In genomic region chr14:56468145-56468544, GRCm38 (mm10) we compare ENCODE assay signal across 10 mouse cellular contexts.
DNase-seq lines count a peak whose midpoint lies in the region; ATAC-seq and TF ChIP-seq lines count a peak whose summit lies in the region.
"Had no signal": no experiment of that assay in that cellular context is flagged by ENCODE, and none has a peak within 500 bp of the region (broad histone marks: within the 10 kb centered on the region; RNA-seq: fewer than 3 reads in every experiment).

No protein-coding gene starts in this region.

- no peak for ATAC-seq in forebrain, embryonic 14.5 days
- ATAC-seq in forebrain, embryonic 11.5 days (replicated peaks; ENCODE audit: low FRiP score): no peak
- ATAC-seq in lung, embryonic 14.5 days (ENCODE audit: insufficient read depth): 0 out of 2 replicates have a peak, but pooled peaks have one; percentile 24

- TF ChIP-seq POLR2A in lung, adult 2 months (IDR thresholded peaks at IDR 0.05; ENCODE audit: borderline replicate concordance, extremely low read depth, low read depth, low read length): no peak

- no peaks in the 10 kb centered on the region for H3K9me3 ChIP-seq in forebrain, embryonic 14.5 days (replicated peaks; ENCODE audit: control insufficient read depth, low read length)
- H3K9me3 ChIP-seq in forebrain, embryonic 11.5 days (ENCODE audit: control insufficient read depth, low read length): no peaks in the 10 kb centered on the region
- no peaks in the 10 kb centered on the region for H3K9me3 ChIP-seq in lung, embryonic 14.5 days (ENCODE audit: low read depth, low read length)
- H3K9me3 ChIP-seq: stomach, embryonic 15.5 days had no signal

- DNase-seq in forebrain, embryonic 14.5 days (ENCODE audit: low spot score): peak; percentile 14
- DNase-seq in forebrain, embryonic 11.5 days (ENCODE audit: low spot score): no peak
- peak; percentile 73 for DNase-seq in lung, embryonic 14.5 days
- DNase-seq in lung, adult 2 months: no peak
- peak; percentile 50 for DNase-seq in embryo, embryonic 11 days
- peak; percentile 48 for DNase-seq in mesoderm, embryonic 11.5 days (ENCODE audit: low read depth, low spot score)
- DNase-seq in gastrocnemius, adult 8-10 months (ENCODE audit: low spot score in 2 of 2): no peak
- DNase-seq in yolk sac, embryonic 10.5 days (ENCODE audit: low spot score): no peak

- no peaks in the 10 kb centered on the region for H3K4me1 ChIP-seq in forebrain, embryonic 14.5 days (ENCODE audit: control insufficient read depth, insufficient read depth, low read length)
- no peaks in the 10 kb centered on the region for H3K4me1 ChIP-seq in forebrain, embryonic 11.5 days (replicated peaks; ENCODE audit: control insufficient read depth, insufficient read depth, low read length)
- H3K4me1 ChIP-seq in lung, embryonic 14.5 days (ENCODE audit: insufficient read depth): no peaks in the 10 kb centered on the region
- H3K4me1 ChIP-seq in lung, adult 2 months (ENCODE audit: control insufficient read depth, insufficient read depth, low read length): no peaks in the 10 kb centered on the region
- H3K4me1 ChIP-seq: stomach, embryonic 15.5 days had no signal

- no peak overlapping the region for H3K4me2 ChIP-seq in forebrain, embryonic 14.5 days (ENCODE audit: low read length)
- H3K4me2 ChIP-seq in forebrain, embryonic 11.5 days (ENCODE audit: low read depth, low read length, severe bottlenecking): no peak overlapping the region
- no peak overlapping the region for H3K4me2 ChIP-seq in lung, embryonic 14.5 days
- H3K4me2 ChIP-seq: stomach, embryonic 15.5 days had no signal

- H3K27me3 ChIP-seq in forebrain, embryonic 14.5 days (replicated peaks; ENCODE audit: control insufficient read depth, insufficient read depth, low read length): no peaks in the 10 kb centered on the region
- H3K27me3 ChIP-seq in forebrain, embryonic 11.5 days (ENCODE audit: control insufficient read depth, insufficient read depth, low read length): no peaks in the 10 kb centered on the region
- no peaks in the 10 kb centered on the region for H3K27me3 ChIP-seq in lung, embryonic 14.5 days (ENCODE audit: insufficient read depth, low read length)
- H3K27me3 ChIP-seq: stomach, embryonic 15.5 days had no signal

- WGBS in forebrain, embryonic 14.5 days: 53% methylated on average over 1 of the region's 1 CpGs
- 73% methylated on average over 1 of the region's 1 CpGs for WGBS in forebrain, embryonic 11.5 days
- 43% methylated on average over 1 of the region's 1 CpGs for WGBS in lung, embryonic 14.5 days
- WGBS in lung, adult 2 months: 35% methylated on average over 1 of the region's 1 CpGs

- H3K9ac ChIP-seq in forebrain, embryonic 14.5 days (ENCODE audit: low read length): no peak overlapping the region
- H3K9ac ChIP-seq in forebrain, embryonic 11.5 days (ENCODE audit: low read length): no peak overlapping the region
- no peak overlapping the region for H3K9ac ChIP-seq in lung, embryonic 14.5 days
- H3K9ac ChIP-seq: stomach, embryonic 15.5 days had no signal

- no peaks in the 10 kb centered on the region for H3K36me3 ChIP-seq in forebrain, embryonic 14.5 days (ENCODE audit: control insufficient read depth, insufficient read depth, low read length)
- H3K36me3 ChIP-seq in forebrain, embryonic 11.5 days (ENCODE audit: control insufficient read depth, insufficient read depth, low read length): no peaks in the 10 kb centered on the region
- H3K36me3 ChIP-seq in lung, embryonic 14.5 days (ENCODE audit: insufficient read depth): no peaks in the 10 kb centered on the region
- H3K36me3 ChIP-seq: stomach, embryonic 15.5 days had no signal

- no peak overlapping the region for H3K4me3 ChIP-seq in forebrain, embryonic 14.5 days (ENCODE audit: low read depth, low read length)
- H3K4me3 ChIP-seq in forebrain, embryonic 11.5 days (ENCODE audit: low read depth, low read length): no peak overlapping the region
- no peak overlapping the region for H3K4me3 ChIP-seq in lung, embryonic 14.5 days (ENCODE audit: low read depth, low read length)
- no peak overlapping the region for H3K4me3 ChIP-seq in lung, adult 2 months (replicated peaks; ENCODE audit: extremely low read depth, low read depth, low read length)
- H3K4me3 ChIP-seq: myocyte; stomach, embryonic 15.5 days had no signal

- TF ChIP-seq CTCF in lung, embryonic 14.5 days (IDR thresholded peaks at IDR 0.05; ENCODE audit: low read depth): peak; percentile 68
- no peak for TF ChIP-seq CTCF in lung, adult 2 months (IDR thresholded peaks at IDR 0.05; ENCODE audit: insufficient read depth, low read length)

- H3K27ac ChIP-seq in forebrain, embryonic 14.5 days (ENCODE audit: low read depth, low read length): no peak overlapping the region
- no peak overlapping the region for H3K27ac ChIP-seq in forebrain, embryonic 11.5 days (ENCODE audit: low read depth, low read length)
- no peak overlapping the region for H3K27ac ChIP-seq in lung, embryonic 14.5 days (ENCODE audit: low read depth)
- H3K27ac ChIP-seq: stomach, embryonic 15.5 days had no signal

Comparison
In these comparisons a context has a peak if more than half of its experiments do, and no peak if none do; other contexts are left out.
1. DNase-seq: peak in forebrain, embryonic 14.5 days (single experiment), lung, embryonic 14.5 days (single experiment), embryo, embryonic 11 days (single experiment) and mesoderm, embryonic 11.5 days (single experiment); none in forebrain, embryonic 11.5 days (single experiment), lung, adult 2 months (single experiment), gastrocnemius, adult 8-10 months (0 of 2) and yolk sac, embryonic 10.5 days (single experiment).